Mouse (Mus musculus) ZHBTc4 (cell line): ENCODE results near the gene Krt80.

Experiments
- DNase-seq: peaks from one replicate; pipeline ENCODE4 v3.0.0-alpha.2; 2011; ENCODE audit warnings: low read depth, low spot score

Krt80 gene

DNA sequence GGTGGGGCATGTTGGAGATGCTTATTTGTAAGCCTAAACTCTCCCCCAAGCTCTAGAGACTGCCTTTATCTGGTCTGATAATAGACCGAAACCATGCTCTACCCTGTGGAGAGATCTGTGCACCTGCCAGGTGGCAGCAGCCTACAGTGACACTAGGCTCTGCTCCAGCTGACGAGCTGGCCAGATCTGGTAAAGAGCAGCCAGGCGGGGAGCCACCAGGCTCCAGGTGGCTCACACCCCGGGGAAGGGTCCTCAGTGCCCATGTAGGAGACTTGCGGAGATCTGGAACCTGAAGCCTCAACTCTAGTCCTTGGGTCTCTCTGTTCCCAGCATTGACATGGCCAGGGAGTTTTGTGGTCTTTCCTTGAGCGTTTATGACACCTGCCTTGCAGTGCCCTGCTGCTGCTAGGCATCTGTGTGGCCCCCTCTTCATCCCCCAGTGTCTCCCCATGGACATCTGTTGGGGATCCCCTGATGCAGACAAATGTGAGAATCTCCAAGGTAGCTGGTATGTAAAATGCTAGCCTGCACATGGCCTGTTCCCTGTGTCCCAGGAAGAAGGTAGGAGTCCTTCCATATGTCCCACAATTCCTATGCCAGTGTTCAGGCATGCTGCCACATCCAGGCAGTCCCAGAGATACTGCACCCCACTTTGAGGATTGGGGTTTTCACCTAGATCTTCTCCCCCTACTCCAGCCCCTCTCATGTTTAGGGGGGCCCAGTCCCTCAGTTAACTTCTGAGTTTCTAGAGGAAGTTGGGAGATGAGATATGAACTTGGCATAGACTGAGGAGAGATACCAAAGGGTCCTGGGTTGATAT lies 6.2 kb upstream of the Krt80 start:
- DNase-seq: no peak

DNA sequence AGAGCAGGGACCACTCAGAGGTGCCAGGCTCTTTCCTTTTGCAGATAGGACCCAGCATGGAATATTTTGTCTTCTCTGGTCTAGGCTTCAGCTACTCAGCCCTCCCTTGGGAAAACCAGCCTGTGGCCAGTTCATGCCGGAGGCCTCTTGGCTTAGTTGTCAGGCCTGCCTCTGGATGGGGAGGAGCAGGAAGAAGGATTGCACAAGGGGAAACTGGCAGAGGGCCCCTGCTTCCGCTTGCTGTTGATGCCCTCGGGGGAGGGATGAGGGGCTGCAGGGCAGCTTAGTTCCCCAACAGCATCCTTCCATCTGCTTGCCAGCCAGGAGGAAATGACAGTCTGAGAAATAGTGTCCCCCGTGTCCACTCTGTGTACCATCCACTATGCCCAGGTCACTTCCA lies 4.9 kb upstream of the Krt80 start:
- no peak for DNase-seq

GRCm38 (mm10) chr15:101373286-101373898 lies 3.4 kb upstream of the Krt80 start:
- no peak for DNase-seq

DNA sequence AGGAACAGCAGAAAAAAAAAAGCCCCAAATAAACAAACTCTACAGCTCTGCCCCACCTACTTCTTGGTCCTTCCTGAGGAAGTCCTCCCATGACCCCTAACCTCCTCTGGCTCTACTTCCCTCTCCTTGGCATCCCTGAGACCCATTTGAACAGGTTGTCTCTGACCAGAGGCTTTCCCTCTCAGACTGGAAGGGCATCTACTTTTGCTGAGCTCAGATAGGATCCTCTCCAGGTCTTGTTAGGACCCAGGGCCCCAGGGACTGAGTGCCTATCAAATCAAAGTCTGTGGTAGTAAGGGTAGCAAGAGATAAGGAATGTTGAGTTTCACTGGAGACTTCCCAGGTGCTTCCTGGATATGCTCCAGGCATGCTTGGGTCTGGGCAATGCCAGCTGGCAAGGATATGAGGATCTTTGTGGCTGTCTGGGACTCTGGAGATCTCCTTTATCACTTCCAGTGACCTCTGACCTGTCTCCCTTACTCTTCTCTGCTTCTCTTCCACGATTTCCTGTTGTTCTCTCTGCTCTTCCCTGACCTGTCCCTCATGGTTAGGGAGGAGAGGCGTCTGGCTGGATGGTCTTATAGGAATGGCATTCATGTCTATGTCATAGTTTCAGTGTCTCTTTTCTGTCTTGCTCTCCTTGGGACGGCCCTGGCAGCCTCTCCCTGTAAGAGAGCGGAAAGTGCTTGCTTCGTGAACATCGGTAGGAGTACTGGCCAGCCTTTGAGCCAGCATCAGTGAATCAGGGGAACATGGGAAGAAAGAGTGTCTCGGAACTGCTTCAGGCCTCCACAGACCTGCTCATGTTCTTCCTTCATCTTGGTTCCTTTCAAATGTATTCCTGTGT lies 2.4 kb upstream of the Krt80 start:
- DNase-seq: no peak

GRCm38 (mm10) chr15:101371141-101371985 lies 1.4 kb upstream of the Krt80 start:
- no peak for DNase-seq

- no peak for DNase-seq
Measured at GRCm38 (mm10) chr15:101369382-101370100, 421 bp downstream of the Krt80 start.

GRCm38 (mm10) chr15:101368502-101369381 lies 1.2 kb downstream of the Krt80 start:
- DNase-seq: no peak

GRCm38 (mm10) chr15:101368015-101368414 lies 1.9 kb downstream of the Krt80 start:
- no peak for DNase-seq

DNA sequence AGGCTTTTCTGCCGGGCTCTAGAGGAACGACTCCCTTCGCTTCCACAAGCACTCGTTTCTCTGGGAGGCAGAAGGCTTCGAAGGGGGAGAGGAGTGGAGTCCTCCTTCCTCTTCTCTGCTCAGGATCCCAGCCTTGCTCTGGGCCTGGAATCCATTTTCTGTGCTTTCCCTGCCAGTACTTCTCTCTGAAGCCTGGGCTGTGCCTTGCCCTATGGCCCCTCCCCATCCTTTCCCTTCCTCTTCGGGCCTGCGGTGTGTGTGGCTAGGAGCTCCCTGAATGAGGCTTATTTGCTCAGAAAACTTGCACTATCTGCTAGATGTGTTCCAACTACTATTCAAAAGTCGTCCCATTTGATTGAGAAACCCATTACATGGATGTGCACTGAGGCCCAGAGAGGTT lies 2.5 kb downstream of the Krt80 start:
- no peak for DNase-seq

GRCm38 (mm10) chr15:101366926-101367325 lies 3.0 kb downstream of the Krt80 start:
- no peak for DNase-seq

DNA sequence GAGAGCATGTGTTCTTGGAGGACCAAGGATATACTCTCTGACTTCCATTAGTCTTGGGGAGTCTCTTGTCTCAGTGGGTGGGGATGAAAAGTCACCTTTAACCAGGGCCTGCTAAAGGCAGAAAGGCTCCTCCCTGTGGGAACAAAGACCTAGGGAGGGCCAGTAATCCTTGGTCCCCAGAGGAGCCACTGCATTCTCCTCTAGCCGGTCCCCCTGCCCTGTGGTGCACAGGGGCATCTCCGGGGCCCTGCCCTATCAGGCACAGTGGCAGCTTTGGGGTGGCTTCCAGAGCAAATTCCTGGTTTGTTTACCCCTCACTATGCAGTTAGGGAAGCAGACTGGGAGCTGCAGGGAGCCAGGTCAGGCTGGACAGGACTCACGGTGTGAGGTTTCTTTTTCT lies 3.5 kb downstream of the Krt80 start:
- DNase-seq: no peak

GRCm38 (mm10) chr15:101365721-101366120 lies 4.2 kb downstream of the Krt80 start:
- DNase-seq: no peak

- DNase-seq: no peak
Measured at GRCm38 (mm10) chr15:101364891-101365671, 4.9 kb downstream of the Krt80 start.

DNA sequence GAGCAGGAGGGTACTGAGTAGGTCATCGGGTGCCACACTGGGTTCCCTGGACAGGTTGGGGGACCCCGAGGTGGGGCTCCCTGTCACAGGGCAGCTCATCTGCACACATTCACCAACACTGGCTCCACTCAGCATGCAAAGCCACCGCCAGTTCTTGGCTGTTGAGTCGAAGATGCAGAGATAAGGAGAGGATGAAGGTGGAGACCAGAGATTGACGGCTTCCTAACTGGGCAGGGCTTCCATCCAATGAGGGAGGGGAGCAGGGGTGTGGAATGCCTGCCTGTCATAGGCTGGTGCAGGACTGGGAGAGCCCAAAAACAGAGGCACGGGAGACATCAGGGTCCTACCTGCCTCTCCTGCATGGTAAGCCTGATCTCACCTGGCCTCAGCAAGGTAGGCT lies 5.5 kb downstream of the Krt80 start:
- DNase-seq: no peak

GRCm38 (mm10) chr15:101363933-101364332 lies 6.0 kb downstream of the Krt80 start:
- no peak for DNase-seq

DNA sequence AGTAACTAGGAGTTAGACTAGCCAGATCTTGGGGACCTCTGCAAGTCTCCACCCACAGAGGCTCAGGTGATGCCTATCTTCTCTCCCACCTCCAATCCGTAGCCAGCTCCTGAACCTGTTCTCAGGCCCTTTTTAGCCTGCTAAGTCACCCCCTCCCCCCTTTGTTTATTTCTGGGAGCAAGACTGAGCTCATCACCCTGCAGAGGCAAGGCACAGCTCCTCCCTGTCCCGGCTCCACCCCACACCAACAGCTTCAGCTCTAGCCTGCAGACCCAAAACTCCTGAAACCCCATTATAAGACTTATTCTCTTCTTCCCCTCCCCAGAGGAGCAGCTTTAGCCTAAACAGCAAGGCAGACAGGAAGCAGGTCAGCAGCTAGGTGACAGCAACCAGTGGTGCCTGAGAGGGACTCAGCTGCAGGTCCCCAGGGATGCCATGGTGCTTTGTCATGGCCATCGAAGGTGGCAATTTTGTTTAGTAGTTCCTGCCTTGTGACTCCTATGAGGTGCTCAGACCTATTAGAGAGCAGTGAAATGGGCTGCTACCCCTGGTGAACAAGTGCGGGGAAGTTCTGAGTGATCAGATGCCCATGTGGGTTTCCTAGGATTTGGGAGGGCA lies 7.5 kb downstream of the Krt80 start:
- no peak for DNase-seq

DNA sequence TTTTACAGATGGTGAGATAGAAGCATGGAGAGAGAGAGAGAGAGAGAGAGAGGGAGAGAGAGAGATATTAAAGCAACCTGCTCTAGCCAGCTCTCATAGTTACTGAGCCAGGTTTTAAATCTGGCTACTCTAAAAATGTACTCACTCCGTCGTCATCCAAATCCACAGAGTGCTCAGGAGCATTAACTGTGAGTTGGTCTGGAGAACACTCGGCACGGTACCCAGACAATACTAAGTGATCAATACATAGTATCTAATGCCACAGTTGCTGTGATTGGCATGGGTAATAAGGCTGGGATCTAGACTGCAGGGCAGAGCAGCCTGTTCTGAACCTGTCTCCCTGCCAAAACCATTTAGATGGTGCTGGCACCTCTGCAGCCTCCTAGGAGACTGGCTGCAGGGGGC lies 14.6 kb downstream of the Krt80 start:
- DNase-seq: no peak

DNA sequence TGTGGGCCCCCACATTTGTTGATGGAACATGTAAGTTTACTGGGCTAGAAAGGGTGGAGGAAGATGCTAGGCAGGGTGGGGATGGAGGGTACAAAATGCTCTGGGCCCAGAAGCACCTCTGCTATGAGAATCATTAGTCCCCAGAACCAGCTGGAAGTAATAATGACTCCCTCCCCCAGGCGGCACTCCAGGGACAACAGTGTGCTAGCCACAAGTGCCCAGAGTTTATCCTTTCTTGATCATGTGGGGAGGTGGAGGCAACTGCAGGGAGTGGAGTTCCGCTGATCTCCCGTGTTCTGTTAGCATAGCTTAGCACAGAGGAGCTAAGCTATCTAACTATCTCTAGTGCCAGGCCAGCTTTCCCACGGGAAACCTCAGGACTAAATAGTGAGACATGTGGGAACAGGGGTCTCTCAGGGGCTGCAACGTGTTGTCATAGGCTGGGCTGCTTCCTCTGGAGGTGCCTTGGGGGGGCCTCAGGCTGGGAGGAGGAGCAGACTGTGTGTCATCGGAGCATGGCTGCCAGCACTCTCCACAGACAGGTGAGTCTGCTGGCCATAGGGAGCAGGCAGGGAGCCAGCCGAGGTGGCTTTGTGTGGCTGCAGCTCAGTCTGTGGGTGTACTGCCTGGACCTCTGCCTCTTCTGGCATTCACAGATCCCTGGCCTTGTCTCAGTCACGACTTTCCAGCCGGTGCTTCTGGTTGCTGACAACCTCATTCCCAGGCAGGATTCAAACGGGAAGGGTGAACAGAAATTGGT lies 17.1 kb downstream of the Krt80 start:
- DNase-seq: no peak
